Mouse (Mus musculus): Measurements from ENCODE around the gene Hist2h2aa2. TPM values are rescaled to one million over a fixed set of nuclear protein-coding genes. Genes with fewer than 3 reads are reported as not detected.
"Not testable (repeated sequence)": the region's sequence is repeated elsewhere in the genome, so short reads cannot be mapped to it uniquely, and the experiment has no call there.

The Hist2h2aa2 gene
- 972 and 1,072 TPM in 2 replicates for total RNA-seq (2017)

GRCm38 (mm10) chr3:96239949-96240798 lies at the start of gene Hist2h2aa2:
Hist2h2aa2 (minus strand) TSS chr3:96240276.
- ATAC-seq (ENCODE audit: extremely low read depth, insufficient number of reproducible peaks, low FRiP score, poor library complexity, severe bottlenecking), result peak; percentile 77

- ATAC-seq (ENCODE audit: extremely low read depth, insufficient number of reproducible peaks, low FRiP score, poor library complexity, severe bottlenecking), result no peak
These were observed 49.1 kb upstream of the Hist2h2aa2 start for GRCm38 (mm10) chr3:96289201-96289600.

- not testable (repeated sequence) for ATAC-seq (ENCODE audit: extremely low read depth, insufficient number of reproducible peaks, low FRiP score, poor library complexity, severe bottlenecking)
These were observed 47.3 kb upstream of the Hist2h2aa2 start for GRCm38 (mm10) chr3:96287334-96287733.

GRCm38 (mm10) chr3:96284457-96284856 lies 44.4 kb upstream of the Hist2h2aa2 start:
- no peak for ATAC-seq (ENCODE audit: extremely low read depth, insufficient number of reproducible peaks, low FRiP score, poor library complexity, severe bottlenecking)

GRCm38 (mm10) chr3:96280660-96281059 lies 40.6 kb upstream of the Hist2h2aa2 start:
- ATAC-seq (ENCODE audit: extremely low read depth, insufficient number of reproducible peaks, low FRiP score, poor library complexity, severe bottlenecking), result no peak

GRCm38 (mm10) chr3:96277800-96278624 lies 37.9 kb upstream of the Hist2h2aa2 start:
- ATAC-seq (ENCODE audit: extremely low read depth, insufficient number of reproducible peaks, low FRiP score, poor library complexity, severe bottlenecking), result peak; percentile 90

- peak; percentile 30; the same call in 1 of the 2 replicates for ATAC-seq (ENCODE audit: extremely low read depth, insufficient number of reproducible peaks, low FRiP score, poor library complexity, severe bottlenecking)
These were observed 37.3 kb upstream of the Hist2h2aa2 start for GRCm38 (mm10) chr3:96277428-96277799.

- ATAC-seq (ENCODE audit: extremely low read depth, insufficient number of reproducible peaks, low FRiP score, poor library complexity, severe bottlenecking), result no peak
These were observed 33.8 kb upstream of the Hist2h2aa2 start for GRCm38 (mm10) chr3:96273591-96274465.

GRCm38 (mm10) chr3:96269511-96270474 lies 29.7 kb upstream of the Hist2h2aa2 start, which contains the start of gene Hist2h2bb:
Hist2h2bb (plus strand) TSS chr3:96269752.
- ATAC-seq (ENCODE audit: extremely low read depth, insufficient number of reproducible peaks, low FRiP score, poor library complexity, severe bottlenecking), result peak; percentile 97

- ATAC-seq (ENCODE audit: extremely low read depth, insufficient number of reproducible peaks, low FRiP score, poor library complexity, severe bottlenecking), result not testable (repeated sequence)
These were observed 28.8 kb upstream of the Hist2h2aa2 start for GRCm38 (mm10) chr3:96268776-96269378.

- ATAC-seq (ENCODE audit: extremely low read depth, insufficient number of reproducible peaks, low FRiP score, poor library complexity, severe bottlenecking), result peak; percentile 43; the same call in 1 of the 2 replicates
These were observed 28.1 kb upstream of the Hist2h2aa2 start, which contains the start of gene Hist2h3b for GRCm38 (mm10) chr3:96268051-96268775. Hist2h3b (plus strand) TSS chr3:96268654.

- no peak for ATAC-seq (ENCODE audit: extremely low read depth, insufficient number of reproducible peaks, low FRiP score, poor library complexity, severe bottlenecking)
These were observed 27.5 kb upstream of the Hist2h2aa2 start for GRCm38 (mm10) chr3:96267541-96267940.

- ATAC-seq (ENCODE audit: extremely low read depth, insufficient number of reproducible peaks, low FRiP score, poor library complexity, severe bottlenecking), result no peak
These were observed 26.1 kb upstream of the Hist2h2aa2 start for GRCm38 (mm10) chr3:96266132-96266710.

- ATAC-seq (ENCODE audit: extremely low read depth, insufficient number of reproducible peaks, low FRiP score, poor library complexity, severe bottlenecking), result no peak
These were observed 24.4 kb upstream of the Hist2h2aa2 start for GRCm38 (mm10) chr3:96264404-96264949.

- ATAC-seq (ENCODE audit: extremely low read depth, insufficient number of reproducible peaks, low FRiP score, poor library complexity, severe bottlenecking), result no peak
These were observed 23.7 kb upstream of the Hist2h2aa2 start for GRCm38 (mm10) chr3:96263558-96264403.
